Mouse (Mus musculus): ENCODE measurements around the gene Zfp639. TPM values are rescaled to one million over a fixed set of nuclear protein-coding genes. Genes with fewer than 3 reads are reported as not detected.

The Zfp639 gene
- polyA plus RNA-seq, 1 experiment: 15.3 TPM

GRCm38 (mm10) chr3:32495856-32496710 lies 14.0 kb upstream of the Zfp639 start:
- Histone ChIP-seq H3ac (ENCODE audit: control insufficient read depth, insufficient read length, low read depth) (no peak overlapping the region), H3K79me3 (ENCODE audit: low read depth) (no peaks in the 10 kb centered on the region), H3K27me3 (ENCODE audit: control insufficient read depth, insufficient read depth, insufficient read length) (no peaks in the 10 kb centered on the region), H3K4me3 (ENCODE audit: insufficient read depth, poor library complexity, severe bottlenecking) (no peak overlapping the region), H3K36me3 (ENCODE audit: control insufficient read depth, insufficient read depth) (no peaks in the 10 kb centered on the region), H3K79me2 (ENCODE audit: control insufficient read depth, insufficient read depth) (no peaks in the 10 kb centered on the region)
- TF ChIP-seq USF1 (IDR thresholded peaks at IDR 0.05; ENCODE audit: low read depth) (no peak), MYOG (IDR thresholded peaks at IDR 0.05; ENCODE audit: control insufficient read depth, extremely low read depth, insufficient read length) (no peak), CTCF (IDR thresholded peaks at IDR 0.05; ENCODE audit: control insufficient read depth, insufficient read depth, insufficient read length) (no peak), MYOD1 (IDR thresholded peaks at IDR 0.05; ENCODE audit: control insufficient read depth, insufficient read length, low read depth) (no peak), MAX (IDR thresholded peaks at IDR 0.05) (no peak), FOSL1 (IDR thresholded peaks at IDR 0.05; ENCODE audit: insufficient read depth, low read length, poor library complexity, severe bottlenecking) (no peak), CEBPB (IDR thresholded peaks at IDR 0.05; ENCODE audit: low read depth) (no peak)

GRCm38 (mm10) chr3:32496711-32497070 lies 13.4 kb upstream of the Zfp639 start:
- no peaks in the 10 kb centered on the region for H3K36me3 ChIP-seq (ENCODE audit: control insufficient read depth, insufficient read depth)
- no peaks in the 10 kb centered on the region for H3K79me3 ChIP-seq (ENCODE audit: low read depth)
- TF ChIP-seq MYOG (IDR thresholded peaks at IDR 0.05; ENCODE audit: control insufficient read depth, extremely low read depth, insufficient read length) (no peak), FOSL1 (IDR thresholded peaks at IDR 0.05; ENCODE audit: insufficient read depth, low read length, poor library complexity, severe bottlenecking) (no peak), CEBPB (IDR thresholded peaks at IDR 0.05; ENCODE audit: low read depth) (peak; percentile 8), CTCF (IDR thresholded peaks at IDR 0.05; ENCODE audit: control insufficient read depth, insufficient read depth, insufficient read length) (no peak), MAX (IDR thresholded peaks at IDR 0.05) (no peak), USF1 (IDR thresholded peaks at IDR 0.05; ENCODE audit: low read depth) (no peak), MYOD1 (IDR thresholded peaks at IDR 0.05; ENCODE audit: control insufficient read depth, insufficient read length, low read depth) (peak; percentile 19)
- H3K4me3 ChIP-seq (ENCODE audit: insufficient read depth, poor library complexity, severe bottlenecking): no peak overlapping the region
- H3K27me3 ChIP-seq (ENCODE audit: control insufficient read depth, insufficient read depth, insufficient read length): no peaks in the 10 kb centered on the region
- H3K79me2 ChIP-seq (ENCODE audit: control insufficient read depth, insufficient read depth): no peaks in the 10 kb centered on the region
- no peak overlapping the region for H3ac ChIP-seq (ENCODE audit: control insufficient read depth, insufficient read length, low read depth)

GRCm38 (mm10) chr3:32500346-32500745 lies 9.7 kb upstream of the Zfp639 start:
- Histone ChIP-seq H3K79me3 (ENCODE audit: low read depth) (no peaks in the 10 kb centered on the region), H3K4me3 (ENCODE audit: insufficient read depth, poor library complexity, severe bottlenecking) (no peak overlapping the region), H3K27me3 (ENCODE audit: control insufficient read depth, insufficient read depth, insufficient read length) (no peaks in the 10 kb centered on the region), H3K79me2 (ENCODE audit: control insufficient read depth, insufficient read depth) (no peaks in the 10 kb centered on the region), H3ac (ENCODE audit: control insufficient read depth, insufficient read length, low read depth) (no peak overlapping the region), H3K36me3 (ENCODE audit: control insufficient read depth, insufficient read depth) (no peaks in the 10 kb centered on the region)
- TF ChIP-seq CTCF (IDR thresholded peaks at IDR 0.05; ENCODE audit: control insufficient read depth, insufficient read depth, insufficient read length) (no peak), USF1 (IDR thresholded peaks at IDR 0.05; ENCODE audit: low read depth) (no peak), CEBPB (IDR thresholded peaks at IDR 0.05; ENCODE audit: low read depth) (no peak), FOSL1 (IDR thresholded peaks at IDR 0.05; ENCODE audit: insufficient read depth, low read length, poor library complexity, severe bottlenecking) (no peak), MYOG (IDR thresholded peaks at IDR 0.05; ENCODE audit: control insufficient read depth, extremely low read depth, insufficient read length) (no peak), MYOD1 (IDR thresholded peaks at IDR 0.05; ENCODE audit: control insufficient read depth, insufficient read length, low read depth) (no peak), MAX (IDR thresholded peaks at IDR 0.05) (no peak)

- TF ChIP-seq CEBPB (IDR thresholded peaks at IDR 0.05; ENCODE audit: low read depth) (no peak), FOSL1 (IDR thresholded peaks at IDR 0.05; ENCODE audit: insufficient read depth, low read length, poor library complexity, severe bottlenecking) (no peak)
- Histone ChIP-seq H3ac (ENCODE audit: control insufficient read depth, insufficient read length, low read depth) (no peak overlapping the region), H3K79me3 (ENCODE audit: low read depth) (no peaks in the 10 kb centered on the region), H3K27me3 (ENCODE audit: control insufficient read depth, insufficient read depth, insufficient read length) (no peaks in the 10 kb centered on the region), H3K4me3 (ENCODE audit: insufficient read depth, poor library complexity, severe bottlenecking) (no peak overlapping the region), H3K36me3 (ENCODE audit: control insufficient read depth, insufficient read depth) (no peaks in the 10 kb centered on the region), H3K79me2 (ENCODE audit: control insufficient read depth, insufficient read depth) (peaks cover 1% of the 10 kb centered on the region)
These were observed 4.2 kb upstream of the Zfp639 start for GRCm38 (mm10) chr3:32505841-32506240.

- H3K79me3 ChIP-seq (ENCODE audit: low read depth): peaks cover 7% of the 10 kb centered on the region
- no peaks in the 10 kb centered on the region for H3K36me3 ChIP-seq (ENCODE audit: control insufficient read depth, insufficient read depth)
- H3ac ChIP-seq (ENCODE audit: control insufficient read depth, insufficient read length, low read depth): no peak overlapping the region
- no peaks in the 10 kb centered on the region for H3K27me3 ChIP-seq (ENCODE audit: control insufficient read depth, insufficient read depth, insufficient read length)
- H3K4me3 ChIP-seq (ENCODE audit: insufficient read depth, poor library complexity, severe bottlenecking): no peak overlapping the region
- TF ChIP-seq USF1 (IDR thresholded peaks at IDR 0.05; ENCODE audit: low read depth): no peak
- no peak for TF ChIP-seq MYOG (IDR thresholded peaks at IDR 0.05; ENCODE audit: control insufficient read depth, extremely low read depth, insufficient read length)
- TF ChIP-seq CTCF (IDR thresholded peaks at IDR 0.05; ENCODE audit: control insufficient read depth, insufficient read depth, insufficient read length): no peak
- no peak for TF ChIP-seq FOSL1 (IDR thresholded peaks at IDR 0.05; ENCODE audit: insufficient read depth, low read length, poor library complexity, severe bottlenecking)
- TF ChIP-seq CEBPB (IDR thresholded peaks at IDR 0.05; ENCODE audit: low read depth): no peak
- TF ChIP-seq MYOD1 (IDR thresholded peaks at IDR 0.05; ENCODE audit: control insufficient read depth, insufficient read length, low read depth): peak; percentile 80
- TF ChIP-seq MAX (IDR thresholded peaks at IDR 0.05): no peak
- H3K79me2 ChIP-seq (ENCODE audit: control insufficient read depth, insufficient read depth): peaks cover 9% of the 10 kb centered on the region
These were observed 3.5 kb upstream of the Zfp639 start for GRCm38 (mm10) chr3:32506366-32507225.

Measured in C2C12 (cell line).